Comparison of ENCODE assay signal across 28 mouse cellular contexts in genomic region chr2:153622449-153622848, GRCm38 (mm10). TPM values are rescaled to one million over a fixed set of nuclear protein-coding genes. Genes with fewer than 3 reads are reported as not detected.
DNase-seq lines count a peak whose midpoint lies in the region; ATAC-seq and TF ChIP-seq lines count a peak whose summit lies in the region.
"Had no signal": no experiment of that assay in that cellular context is flagged by ENCODE, and none has a peak within 500 bp of the region (broad histone marks: within the 10 kb centered on the region; RNA-seq: fewer than 3 reads in every experiment).

No protein-coding gene starts in this region.

- H3K4me1 ChIP-seq in CH12.LX (ENCODE audit: control insufficient read depth in 1 of 2, insufficient read depth in 2 of 2) (no peaks in the 10 kb centered on the region), E14TG2a.4 (replicated peaks; ENCODE audit: low read depth, low read length) (peaks cover 42% of the 10 kb centered on the region), ES-E14 (ENCODE audit: control insufficient read depth in 2 of 2, insufficient read depth in 2 of 2, low read length in 2 of 2, poor library complexity in 1 of 2) (peaks cover 2 to 16% of the 10 kb centered on the region in 2 experiments; a peak in 3 of 4 replicates)
- no peaks in the 10 kb centered on the region for H3K4me1 ChIP-seq in kidney, embryonic 15.5 days
- H3K4me1 ChIP-seq: embryonic facial prominence, embryonic 13.5 days; heart, embryonic 13.5 days had no signal

- H3K79me2 ChIP-seq in CH12.LX (replicated peaks; ENCODE audit: control insufficient read depth, extremely low read depth, insufficient read depth, poor library complexity, severe bottlenecking), result no peaks in the 10 kb centered on the region

- no peak for TF ChIP-seq EP300 in CH12.LX (IDR thresholded peaks at IDR 0.05; ENCODE audit: low read length)

- dilution Hi-C loops in CH12.LX (cut with MboI; ENCODE audit: extremely low pct_ligation_motif_present, extremely low pct_unique_long_range_greater_than_20kb, low sequenced_read_pairs), result no loop called here

- H3K9me3 ChIP-seq in CH12.LX (replicated peaks; ENCODE audit: low read length) (no peaks in the 10 kb centered on the region), E14TG2a.4 (ENCODE audit: low read length) (no peaks in the 10 kb centered on the region), ES-E14 (ENCODE audit: control insufficient read depth, insufficient read depth, low read depth, low read length) (no peaks in the 10 kb centered on the region)
- no peaks in the 10 kb centered on the region for H3K9me3 ChIP-seq in kidney, embryonic 15.5 days (replicated peaks)
- H3K9me3 ChIP-seq: embryonic facial prominence, embryonic 13.5 days; forebrain, embryonic 10.5 days; G1E; heart, embryonic 10.5 days; heart, embryonic 13.5 days had no signal

- in situ Hi-C loops in CH12.LX (cut with MboI; ENCODE audit: low pct_ligation_motif_present, low pct_unique_long_range_greater_than_20kb, low sequenced_read_pairs) (no loop called here), ES-E14 (cut with MboI; ENCODE audit: low sequenced_read_pairs in 2 of 2, unreplicated experiment in 2 of 2) (no loop called here)

- H3K27me3 ChIP-seq in CH12.LX (replicated peaks), result no peaks in the 10 kb centered on the region
- peaks cover 30% of the 10 kb centered on the region for H3K27me3 ChIP-seq in E14TG2a.4 (ENCODE audit: insufficient read depth, low read length)
- H3K27me3 ChIP-seq in kidney, embryonic 15.5 days, result no peaks in the 10 kb centered on the region
- H3K27me3 ChIP-seq: embryonic facial prominence, embryonic 13.5 days; heart, embryonic 13.5 days had no signal

- H3K27ac ChIP-seq in CH12.LX (ENCODE audit: insufficient read depth, low read depth), result no peak overlapping the region
- H3K27ac ChIP-seq in ES-E14 (ENCODE audit: insufficient read depth, low read depth, low read length, poor library complexity, severe bottlenecking), result peak overlapping the region; percentile 56; the same call in 1 of the 2 replicates
- H3K27ac ChIP-seq in kidney, embryonic 15.5 days, result no peak overlapping the region
- H3K27ac ChIP-seq: embryonic facial prominence, embryonic 13.5 days; forebrain, embryonic 10.5 days; heart, adult 2 months; heart, embryonic 10.5 days; heart, embryonic 13.5 days; hindbrain, embryonic 14.5 days; hindbrain, postnatal 0 days had no signal

- no peak for TF ChIP-seq POLR2A in CH12.LX (IDR thresholded peaks at IDR 0.05; ENCODE audit: low read depth, low read length)
- no peak for TF ChIP-seq POLR2A in brain, embryonic 14.5 days (IDR thresholded peaks at IDR 0.05; ENCODE audit: borderline replicate concordance, extremely low read depth, insufficient read depth, insufficient read length, poor library complexity, severe bottlenecking)

- WGBS in kidney, embryonic 15.5 days, result 66% methylated on average over 10 of the region's 10 CpGs

- no peak for DNase-seq in CH12.LX (ENCODE audit: extremely low read depth)
- no peak for DNase-seq in ES-E14 (ENCODE audit: low read depth, low spot score)
- peak; percentile 19 for DNase-seq in brain, embryonic 14.5 days (ENCODE audit: low read depth)
- no peak for DNase-seq in heart, adult 18-20 months
- DNase-seq: adrenal gland, postnatal 10 days; adrenal gland, postnatal 36 days; cerebellum, adult 11 months; cerebellum, adult 2 months; cerebellum, adult 9-11 months; cerebellum, postnatal 25 days; gastrocnemius, postnatal 25 days; heart, adult 2 months; heart, postnatal 14 days; heart, postnatal 4 days; kidney, adult 18-20 months had no signal

- no peak for TF ChIP-seq RAD21 in CH12.LX (IDR thresholded peaks at IDR 0.05; ENCODE audit: low read depth, low read length)

- no peak overlapping the region for H3K4me2 ChIP-seq in CH12.LX (ENCODE audit: insufficient read depth, low read depth, poor library complexity, severe bottlenecking)
- H3K4me2 ChIP-seq in kidney, embryonic 15.5 days, result no peak overlapping the region
- H3K4me2 ChIP-seq: embryonic facial prominence, embryonic 13.5 days; heart, embryonic 13.5 days; hindbrain, embryonic 14.5 days had no signal

- H3K4me3 ChIP-seq in CH12.LX (replicated peaks in 1 of 3; ENCODE audit: low read depth in 2 of 3, low read length in 2 of 3, poor library complexity in 1 of 3) (no peak overlapping the region), E14TG2a.4 (replicated peaks; ENCODE audit: low read length) (peak overlapping the region; percentile 41), ES-E14 (ENCODE audit: insufficient read depth in 1 of 2, low read depth in 1 of 2, low read length in 2 of 2, poor library complexity in 1 of 2, severe bottlenecking in 1 of 2) (no peak overlapping the region)
- H3K4me3 ChIP-seq in kidney, embryonic 15.5 days (replicated peaks), result no peak overlapping the region
- H3K4me3 ChIP-seq: embryonic facial prominence, embryonic 13.5 days; forebrain, embryonic 10.5 days; heart, adult 2 months; heart, embryonic 10.5 days; heart, embryonic 13.5 days had no signal

- TF ChIP-seq CTCF in CH12.LX (conservative IDR thresholded peaks at IDR 0.05 in 1 of 2, IDR thresholded peaks at IDR 0.05 in 1 of 2; ENCODE audit: low read depth in 2 of 2, low read length in 2 of 2) (no peak), E14TG2a.4 (conservative IDR thresholded peaks at IDR 0.05; ENCODE audit: low read length) (no peak)
- TF ChIP-seq CTCF in brain, embryonic 14.5 days (IDR thresholded peaks at IDR 0.05; ENCODE audit: borderline replicate concordance, extremely low read depth, insufficient read depth, insufficient read length), result no peak

- H3K9ac ChIP-seq in CH12.LX (ENCODE audit: insufficient read depth, low read depth), result no peak overlapping the region
- H3K9ac ChIP-seq in ES-E14 (ENCODE audit: insufficient read depth, low read depth, low read length, poor library complexity, severe bottlenecking), result no peak overlapping the region
- H3K9ac ChIP-seq in kidney, embryonic 15.5 days, result no peak overlapping the region
- H3K9ac ChIP-seq: embryonic facial prominence, embryonic 13.5 days; heart, embryonic 13.5 days; hindbrain, embryonic 14.5 days had no signal

- H3K36me3 ChIP-seq in CH12.LX (replicated peaks in 1 of 2; ENCODE audit: control insufficient read depth in 1 of 2, insufficient read depth in 1 of 2, low read length in 1 of 2) (peaks cover 60 to 92% of the 10 kb centered on the region in 2 experiments), E14TG2a.4 (ENCODE audit: insufficient read depth, low read length) (peaks cover 53% of the 10 kb centered on the region), ES-E14 (ENCODE audit: control insufficient read depth, insufficient read depth, low read length, poor library complexity, severe bottlenecking) (peaks cover 6% of the 10 kb centered on the region)
- peaks cover 94% of the 10 kb centered on the region for H3K36me3 ChIP-seq in kidney, embryonic 15.5 days

- ATAC-seq in kidney, embryonic 15.5 days (replicated peaks; ENCODE audit: low FRiP score), result no peak
- ATAC-seq: CD4-positive, CD25-positive, alpha-beta regulatory T cell, adult 4 months; forebrain, embryonic 14.5 days; hindbrain, postnatal 0 days; inflammation-experienced regulatory T-cells, adult 6 months; intestine, embryonic 16.5 days had no signal

TF ChIP-seq in CH12.LX, 34 proteins besides CTCF, POLR2A, EP300 and RAD21:
- TF ChIP-seq BHLHE40 (IDR thresholded peaks at IDR 0.05; ENCODE audit: low read depth, low read length), result no peak
- no peak for TF ChIP-seq SIN3A (IDR thresholded peaks at IDR 0.05; ENCODE audit: low read length)
- TF ChIP-seq MYC (IDR thresholded peaks at IDR 0.05; ENCODE audit: low read depth, low read length), result no peak
- TF ChIP-seq MAFK (IDR thresholded peaks at IDR 0.05; ENCODE audit: insufficient replicate concordance, low read length), result 0 out of 2 replicates have a peak, but pooled peaks have one; percentile 27

TF ChIP-seq in ES-E14, 5 proteins besides CTCF, POLR2A, EP300 and RAD21:
- TF ChIP-seq ZC3H11A (IDR thresholded peaks at IDR 0.05; ENCODE audit: borderline replicate concordance, low read depth, low read length) (no peak), CHD2 (IDR thresholded peaks at IDR 0.05; ENCODE audit: low read depth, low read length) (no peak), MAFK (IDR thresholded peaks at IDR 0.05; ENCODE audit: insufficient read depth, low read depth, low read length) (peak; percentile 96), HCFC1 (IDR thresholded peaks at IDR 0.05; ENCODE audit: borderline replicate concordance, insufficient read depth, low read length) (no peak), ZNF384 (IDR thresholded peaks at IDR 0.05; ENCODE audit: low read depth, low read length) (peak; percentile 87)

RNA-seq across cellular contexts. Expression of gene Commd7, which starts 10.1 kb away (rescaled TPM):
- 18.9 and 22.2 TPM in 2 replicates for total RNA-seq in CH12.LX (2012; rRNA removed)
- 28.4 and 29.1 TPM in 2 replicates for total RNA-seq in CH12.LX (2014; rRNA removed)
- polyA plus RNA-seq in CH12.LX (2012; ENCODE audit: insufficient read length, low read depth), result 34.7 and 35.2 TPM in 2 replicates
- total RNA-seq in ES-E14 (2012; rRNA removed), result 9.1 and 12.7 TPM in 2 replicates
- polyA plus RNA-seq in brain, embryonic 14.5 days (2012; rRNA removed), result 35.8 and 42.3 TPM in 2 replicates
- polyA plus RNA-seq in kidney, embryonic 15.5 days (2015; fragmentation: Nextera tagmentation; extraction: Ambion mirVana), result 75.2 and 78.8 TPM in 2 replicates
- 10 to 100 TPM; 15.3 to 15.8 TPM for total RNA-seq in heart, adult 18-20 months (2021)

RNA-seq across cellular contexts. Expression of gene Dnmt3b, which starts 26.8 kb away (rescaled TPM):
- total RNA-seq in CH12.LX (2012; rRNA removed) (8.4 TPM in 2 replicates), CH12.LX (2014; rRNA removed) (5.3 and 6.0 TPM in 2 replicates), ES-E14 (2012; rRNA removed) (136 and 183 TPM in 2 replicates)
- polyA plus RNA-seq in CH12.LX (2012; ENCODE audit: insufficient read length, low read depth), result 8.9 and 9.4 TPM in 2 replicates
- 4.7 and 5.2 TPM in 2 replicates for polyA plus RNA-seq in brain, embryonic 14.5 days (2012; rRNA removed)
- polyA plus RNA-seq in kidney, embryonic 15.5 days (2015; fragmentation: Nextera tagmentation; extraction: Ambion mirVana), result 15.7 and 16.5 TPM in 2 replicates
- total RNA-seq in heart, adult 18-20 months (2021), result 1 to 10 TPM in 1 of 2 experiments, under 1 TPM in 1; 0.57 to 1.1 TPM

Comparison
In these comparisons a context has a peak if more than half of its experiments do, and no peak if none do; other contexts are left out.
1. RNA of gene Dnmt3b, which starts 26.8 kb away (total RNA-seq): 136 to 183 TPM in ES-E14; 5.3 to 8.4 TPM in CH12.LX and 0.57 to 1.1 TPM in heart, adult 18-20 months; every median in the first group is over 10 times any median in the second.